Mouse (Mus musculus) midbrain, embryonic 12.5 days (tissue): ENCODE data around the gene Il1b. TPM values are rescaled to one million over a fixed set of nuclear protein-coding genes. Genes with fewer than 3 reads are reported as not detected.

Experiments used
- ATAC-seq: fragments of 200-750 bp; cut with Nextera tagmentation; 2 replicates; pipeline ENCODE4 v1.8.0; 2017; ENCODE audit warnings: low read depth, moderate TSS enrichment, moderate library complexity; ENCODE audit not compliant: low FRiP score
- H3K27ac ChIP-seq: fragments of 300-500 bp; sonication (generic); replicated peaks from 2 replicates; pipeline ENCODE4 v1.5.1; 2016; ENCODE audit warnings: mild to moderate bottlenecking
- H3K27me3 ChIP-seq: fragments of 300-500 bp; sonication (generic); 2 replicates; pipeline ENCODE4 v1.6.1; 2016; ENCODE audit warnings: mild to moderate bottlenecking
- H3K36me3 ChIP-seq: fragments of 300-500 bp; sonication (generic); 2 replicates; pipeline ENCODE4 v1.6.1; 2016
- H3K4me1 ChIP-seq: fragments of 300-500 bp; sonication (generic); 2 replicates; pipeline ENCODE4 v1.6.1; 2016
- H3K4me2 ChIP-seq: fragments of 300-500 bp; sonication (generic); replicated peaks from 2 replicates; pipeline ENCODE4 v1.6.1; 2016; ENCODE audit warnings: mild to moderate bottlenecking, moderate library complexity
- H3K4me3 ChIP-seq: fragments of 300-500 bp; sonication (generic); 2 replicates; pipeline ENCODE4 v1.5.1; 2016; ENCODE audit warnings: mild to moderate bottlenecking
- H3K9ac ChIP-seq: fragments of 300-500 bp; sonication (generic); replicated peaks from 2 replicates; pipeline ENCODE4 v1.6.1; 2016; ENCODE audit warnings: mild to moderate bottlenecking, moderate library complexity
- H3K9me3 ChIP-seq: fragments of 300-500 bp; sonication (generic); 2 replicates; pipeline ENCODE4 v1.6.1; 2016; ENCODE audit warnings: mild to moderate bottlenecking
- WGBS: fragments of 180-500 bp; shearing (Covaris S2); methylation state at CpG from one replicate; pipeline ENCODE4 v1.1.7; 2016; 5-methylcytosine and 5-hydroxymethylcytosine counted together
- polyA plus RNA-seq: library from polyadenylated mRNA; unstranded; fragments of >200 nt; fragmentation: Nextera tagmentation; extraction: Ambion mirVana; gene quantifications from 2 replicates; pipeline ENCODE4 v1.2.1, GENCODE M21; 2016

Gene Il1b
- polyA plus RNA-seq, 1 experiment from 2014 or later: not detected

DNA sequence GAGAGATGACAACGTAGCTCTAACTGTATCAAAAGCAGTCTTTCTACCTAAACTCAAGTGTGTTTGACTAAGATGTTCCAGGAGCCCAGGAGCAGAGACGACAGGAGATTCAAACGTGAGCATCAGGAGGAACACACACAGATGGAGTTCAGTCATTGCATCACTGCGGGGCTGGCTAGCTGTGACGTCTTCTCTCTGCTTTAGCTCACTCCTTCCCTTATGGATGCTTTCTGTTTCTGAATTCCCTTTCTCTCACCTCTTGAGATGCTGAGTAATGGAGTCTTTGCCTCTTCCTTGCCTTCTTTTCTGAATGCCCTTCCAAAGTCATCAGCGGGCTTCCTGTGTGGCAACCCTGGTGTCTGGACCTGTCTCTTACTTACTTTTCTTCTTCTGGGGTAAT lies 56.1 kb downstream of the Il1b start:
- 83% methylated on average over 6 of the region's 6 CpGs for WGBS
- H3K27ac ChIP-seq: no peak overlapping the region
- H3K4me2 ChIP-seq: no peak overlapping the region
- no peaks in the 10 kb centered on the region; the same call in 1 of the 2 replicates for H3K9me3 ChIP-seq
- no peak overlapping the region for H3K4me3 ChIP-seq
- no peaks in the 10 kb centered on the region for H3K36me3 ChIP-seq
- H3K4me1 ChIP-seq: peaks cover 4% of the 10 kb centered on the region; the same call in 1 of the 2 replicates
- H3K27me3 ChIP-seq: no peaks in the 10 kb centered on the region
- H3K9ac ChIP-seq: no peak overlapping the region
- no peak for ATAC-seq

Other genes with a start within 250 kb of the Il1b start
- 23.1 and 24.2 TPM in 2 replicates for gene Chchd5, start 241.4 kb downstream of the Il1b start, polyA plus RNA-seq
- 60.1 and 60.4 TPM in 2 replicates for gene Slc20a1, start 172.4 kb downstream of the Il1b start, polyA plus RNA-seq
- 46.0 and 48.5 TPM in 2 replicates for gene Ckap2l, start 73.9 kb downstream of the Il1b start, polyA plus RNA-seq
- 0.39 TPM in 1 of 2 replicates, not detected in the other for gene Il1a, start 61.2 kb downstream of the Il1b start, polyA plus RNA-seq
- gene F830045P16Rik, start 165.5 kb upstream of the Il1b start, polyA plus RNA-seq: not detected in 2 replicates
- 18.3 and 21.6 TPM in 2 replicates for gene Sirpa, start 221.7 kb upstream of the Il1b start, polyA plus RNA-seq